Mouse (Mus musculus): Measurements from ENCODE around the gene Kcne4.
A peak's percentile ranks its signal among the peaks of the same experiment; 100 is the strongest.
"Not testable (repeated sequence)": the region's sequence is repeated elsewhere in the genome, so short reads cannot be mapped to it uniquely, and the experiment has no call there.

Kcne4 gene

GRCm38 (mm10) chr1:78816639-78817038 is at the start of gene Kcne4:
TSS of gene Kcne4 (plus strand) at chr1:78816758.
- DNase-seq (ENCODE audit: low spot score) = peak; percentile 13

- DNase-seq (ENCODE audit: low spot score) = peak; percentile 71
These were observed 34.7 kb upstream of the Kcne4 start for GRCm38 (mm10) chr1:78781899-78782298.

- DNase-seq (ENCODE audit: low spot score) = not testable (repeated sequence)
These were observed 31.6 kb upstream of the Kcne4 start for GRCm38 (mm10) chr1:78784936-78785335.

GRCm38 (mm10) chr1:78789744-78790143 is 26.8 kb upstream of the Kcne4 start:
- no peak for DNase-seq (ENCODE audit: low spot score)

GRCm38 (mm10) chr1:78807428-78807827 is 9.1 kb upstream of the Kcne4 start:
- DNase-seq (ENCODE audit: low spot score) = no peak

GRCm38 (mm10) chr1:78809819-78810218 is 6.7 kb upstream of the Kcne4 start:
- no peak for DNase-seq (ENCODE audit: low spot score)

- DNase-seq (ENCODE audit: low spot score) = no peak
These were observed 5.7 kb upstream of the Kcne4 start for GRCm38 (mm10) chr1:78810904-78811303.

- no peak for DNase-seq (ENCODE audit: low spot score)
These were observed 4.5 kb upstream of the Kcne4 start for GRCm38 (mm10) chr1:78811975-78812490.

- DNase-seq (ENCODE audit: low spot score) = no peak
These were observed 1.2 kb downstream of the Kcne4 start for GRCm38 (mm10) chr1:78817756-78818155.

- DNase-seq (ENCODE audit: low spot score) = no peak
These were observed 2.3 kb downstream of the Kcne4 start for GRCm38 (mm10) chr1:78818630-78819526.

- peak; percentile 38 for DNase-seq (ENCODE audit: low spot score)
These were observed 3.0 kb downstream of the Kcne4 start for GRCm38 (mm10) chr1:78819592-78819991.

GRCm38 (mm10) chr1:78820176-78820575 is 3.6 kb downstream of the Kcne4 start:
- peak; percentile 51 for DNase-seq (ENCODE audit: low spot score)

GRCm38 (mm10) chr1:78821111-78821510 is 4.6 kb downstream of the Kcne4 start:
- DNase-seq (ENCODE audit: low spot score) = no peak

GRCm38 (mm10) chr1:78821733-78822430 is 5.3 kb downstream of the Kcne4 start:
- no peak for DNase-seq (ENCODE audit: low spot score)

GRCm38 (mm10) chr1:78825246-78825645 is 8.7 kb downstream of the Kcne4 start:
- DNase-seq (ENCODE audit: low spot score) = no peak

- DNase-seq (ENCODE audit: low spot score) = no peak
These were observed 21.9 kb downstream of the Kcne4 start for GRCm38 (mm10) chr1:78838468-78838867.

GRCm38 (mm10) chr1:78840769-78841168 is 24.2 kb downstream of the Kcne4 start:
- DNase-seq (ENCODE audit: low spot score) = no peak

GRCm38 (mm10) chr1:78845661-78846060 is 29.1 kb downstream of the Kcne4 start:
- no peak for DNase-seq (ENCODE audit: low spot score)

- peak; percentile 47 for DNase-seq (ENCODE audit: low spot score)
These were observed 29.9 kb downstream of the Kcne4 start for GRCm38 (mm10) chr1:78846471-78846870.

GRCm38 (mm10) chr1:78852408-78853093 is 36.0 kb downstream of the Kcne4 start:
- DNase-seq (ENCODE audit: low spot score) = no peak

GRCm38 (mm10) chr1:78853094-78853445 is 36.5 kb downstream of the Kcne4 start:
- DNase-seq (ENCODE audit: low spot score) = no peak

- DNase-seq (ENCODE audit: low spot score) = no peak
These were observed 37.7 kb downstream of the Kcne4 start for GRCm38 (mm10) chr1:78854306-78854705.

Data from urinary bladder, postnatal 14 days (tissue).